Mouse (Mus musculus) lung, postnatal 0 days (tissue): ENCODE results near the gene Clybl.

Source experiments
- CTCF ChIP-seq: IDR thresholded peaks from 2 replicates; pipeline ENCODE4 v1.5.1; 2016; ENCODE audit warnings: antibody characterized with exemption, mild to moderate bottlenecking
- EP300 ChIP-seq: IDR thresholded peaks from 2 replicates; pipeline ENCODE4 v1.6.1; 2016; ENCODE audit warnings: antibody characterized with exemption, mild to moderate bottlenecking, control low read depth

GRCm38 (mm10) chr14:122450496-122451382, 269.2 kb downstream of the Clybl start, which contains the start of gene Gm5089:
- TF ChIP-seq CTCF, result no peak
- TF ChIP-seq EP300, result no peak
